Mouse (Mus musculus): ENCODE measurements around the gene Chd3. TPM values are rescaled to one million over a fixed set of nuclear protein-coding genes. Genes with fewer than 3 reads are reported as not detected.

The Chd3 gene
- polyA plus RNA-seq (2016; fragmentation: Nextera tagmentation; extraction: Ambion mirVana) = 121 and 124 TPM in 2 replicates

DNA sequence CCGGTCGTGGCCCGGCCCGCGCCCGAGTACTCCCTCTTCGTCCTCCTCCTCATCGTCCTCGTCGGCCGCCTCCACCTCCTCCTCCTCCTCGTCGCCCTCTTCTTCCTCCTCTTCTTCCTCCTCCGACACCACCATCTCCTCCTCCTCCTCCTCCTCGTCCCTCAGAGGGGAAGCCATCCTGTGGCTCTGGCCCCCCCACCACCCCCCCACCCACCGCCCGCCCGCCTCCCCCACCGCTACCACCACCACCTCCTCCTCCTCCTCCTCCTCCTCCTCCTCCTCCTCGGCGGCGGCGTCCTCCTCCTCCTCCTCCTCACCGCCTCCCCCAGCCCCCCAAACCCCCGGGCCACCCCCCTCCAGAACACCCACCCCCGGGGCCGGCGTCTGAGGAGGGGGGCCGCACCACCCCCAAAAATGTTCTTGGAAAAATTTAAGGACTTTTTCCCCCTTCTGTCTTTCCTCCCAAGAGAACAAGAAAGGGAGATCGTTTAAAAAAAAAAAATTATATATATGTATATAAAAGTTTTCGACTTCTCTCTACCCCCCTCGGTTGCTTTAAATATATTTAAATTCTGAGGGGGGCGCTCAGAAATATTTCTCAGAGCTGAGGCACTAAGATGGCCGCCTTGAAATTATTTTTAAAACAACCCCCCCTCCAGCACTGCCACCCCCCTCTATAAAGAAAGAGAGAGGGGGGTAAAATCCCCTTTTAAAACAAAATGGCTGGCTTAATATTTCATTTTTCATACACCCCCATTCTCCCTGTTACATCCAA is at the start of gene Chd3:
Gene Chd3 (minus strand): TSS at position 192 of the 775 bp plus-strand sequence.
- no peak for ATAC-seq (ENCODE audit: insufficient number of reproducible peaks, insufficient read depth, low FRiP score, low TSS enrichment, low read depth)
- no peaks in the 10 kb centered on the region for H3K27me3 ChIP-seq
- H3K4me2 ChIP-seq = peak within 1 kb of the TSS; percentile 97
- H3K27ac ChIP-seq = peak within 1 kb of the TSS; percentile 100
- peak within 1 kb of the TSS; percentile 95 for H3K4me3 ChIP-seq (replicated peaks)
- peaks cover 6% of the 10 kb centered on the region; the same call in 1 of the 2 replicates for H3K9me3 ChIP-seq
- 5% methylated on average over 9 of the region's 34 CpGs for WGBS
- peaks cover 48% of the 10 kb centered on the region for H3K4me1 ChIP-seq (replicated peaks)
- peaks cover 31% of the 10 kb centered on the region for H3K36me3 ChIP-seq
- peak within 1 kb of the TSS; percentile 100 for H3K9ac ChIP-seq (replicated peaks)

DNA sequence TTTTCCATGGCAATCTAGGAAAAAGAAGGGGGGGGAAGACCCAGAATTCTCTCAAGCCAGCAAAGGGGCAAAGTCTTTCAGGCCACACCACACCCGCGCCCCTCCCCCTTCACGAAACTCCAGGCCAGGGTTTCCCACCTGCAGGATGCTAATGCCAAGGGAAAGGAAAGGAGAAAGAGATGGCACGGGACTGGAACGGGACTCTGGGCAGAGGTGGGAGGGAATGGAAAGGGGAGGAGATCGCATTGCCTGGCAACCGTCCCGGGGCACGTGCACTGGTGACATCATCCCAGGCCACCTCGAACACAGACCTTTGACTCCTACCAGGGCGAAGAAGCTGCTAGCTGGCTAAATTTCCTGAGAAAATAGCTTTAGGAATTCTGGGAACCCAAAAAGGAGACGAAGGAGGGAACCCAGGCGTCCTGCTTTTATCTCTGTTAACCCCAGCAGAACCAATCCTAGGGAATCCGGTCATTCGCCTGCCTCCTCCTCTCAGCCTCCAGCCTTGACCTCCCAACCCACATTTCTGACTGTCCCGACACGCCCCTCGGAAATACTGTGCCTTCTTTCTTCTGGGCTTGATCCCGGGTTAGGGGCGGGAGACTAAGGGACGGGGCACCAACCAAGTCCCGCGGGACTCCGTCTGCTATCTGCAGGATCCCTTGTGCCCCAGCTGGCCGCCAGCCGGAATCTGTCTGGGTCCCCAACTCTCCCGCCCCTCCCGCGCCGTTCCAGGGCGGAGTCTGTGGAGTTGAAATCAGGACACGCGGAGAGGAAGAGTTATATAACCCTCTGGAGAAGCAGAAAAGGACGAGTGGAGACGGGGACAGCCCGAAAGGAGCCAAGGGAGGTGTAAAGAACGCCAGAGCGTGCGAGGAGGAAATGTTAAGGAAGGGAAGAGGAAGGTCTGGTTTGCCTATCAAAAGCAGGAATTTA is 48.5 kb upstream of the Chd3 start:
- peak overlapping the region; percentile 68 for H3K9ac ChIP-seq (replicated peaks)
- peaks cover 23% of the 10 kb centered on the region for H3K27me3 ChIP-seq
- peaks cover 61% of the 10 kb centered on the region for H3K4me1 ChIP-seq (replicated peaks)
- peak overlapping the region; percentile 79 for H3K4me3 ChIP-seq (replicated peaks)
- H3K4me2 ChIP-seq = peak overlapping the region; percentile 99
- WGBS = 1% methylated on average over 39 of the region's 39 CpGs
- peak overlapping the region; percentile 99 for H3K27ac ChIP-seq
- ATAC-seq (ENCODE audit: insufficient number of reproducible peaks, insufficient read depth, low FRiP score, low TSS enrichment, low read depth) = peak; percentile 24
- no peaks in the 10 kb centered on the region for H3K9me3 ChIP-seq
- H3K36me3 ChIP-seq = peaks cover 9% of the 10 kb centered on the region

DNA sequence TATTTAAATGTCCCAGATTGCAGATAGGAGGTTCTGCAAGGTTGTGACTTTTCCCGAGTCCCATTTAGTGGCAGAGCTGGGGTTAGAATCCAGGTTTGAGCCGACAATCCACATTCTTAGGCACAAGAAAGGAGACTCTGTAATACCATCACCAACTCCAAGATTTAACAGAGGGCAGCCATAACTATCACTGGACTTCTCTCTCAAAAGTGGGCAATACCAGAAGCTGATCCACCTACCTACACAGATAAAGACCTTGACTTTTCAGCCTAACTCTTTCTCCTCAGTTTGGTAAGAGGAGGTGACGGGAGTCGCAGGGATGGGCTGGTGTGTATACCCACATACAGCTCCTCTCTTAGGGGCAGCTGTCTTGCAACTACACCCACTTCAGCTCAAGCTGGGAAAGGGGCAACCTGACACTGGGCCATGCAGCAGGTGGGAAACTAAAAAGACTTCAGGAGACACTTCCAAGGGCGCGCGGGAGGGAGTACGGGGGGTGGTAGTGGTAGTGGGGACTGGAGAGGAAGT is 47.8 kb upstream of the Chd3 start:
- WGBS = 4% methylated on average over 8 of the region's 8 CpGs
- Histone ChIP-seq H3K4me2 (peak overlapping the region; percentile 99), H3K27me3 (peaks cover 16% of the 10 kb centered on the region), H3K4me1 (replicated peaks) (peaks cover 68% of the 10 kb centered on the region), H3K36me3 (peaks cover 16% of the 10 kb centered on the region), H3K27ac (peak overlapping the region; percentile 99), H3K9ac (replicated peaks) (peak overlapping the region; percentile 98), H3K9me3 (no peaks in the 10 kb centered on the region), H3K4me3 (replicated peaks) (peak overlapping the region; percentile 79)
- no peak for ATAC-seq (ENCODE audit: insufficient number of reproducible peaks, insufficient read depth, low FRiP score, low TSS enrichment, low read depth)

DNA sequence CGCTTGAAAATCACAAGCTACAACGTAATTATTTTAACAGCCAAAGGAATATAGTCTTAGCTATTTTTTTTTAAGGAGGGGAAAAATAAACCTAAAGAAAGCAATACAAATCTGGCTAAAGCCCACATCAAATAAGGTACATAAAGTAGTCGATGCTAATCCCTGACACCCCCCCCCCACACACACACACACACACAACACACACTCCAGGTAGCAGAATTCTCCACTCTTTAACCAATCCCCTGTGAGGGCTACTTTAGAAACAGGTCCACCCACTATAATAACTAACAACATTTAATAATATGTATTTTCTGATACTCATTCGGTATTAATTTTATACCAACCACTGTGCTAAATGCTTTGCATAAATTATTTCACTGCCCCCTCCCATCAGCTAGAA is 47.3 kb upstream of the Chd3 start:
- Histone ChIP-seq H3K9me3 (no peaks in the 10 kb centered on the region), H3K9ac (replicated peaks) (peak overlapping the region; percentile 98), H3K4me3 (replicated peaks) (peak overlapping the region; percentile 79), H3K36me3 (peaks cover 20% of the 10 kb centered on the region), H3K4me2 (peak overlapping the region; percentile 99), H3K27me3 (peaks cover 11% of the 10 kb centered on the region), H3K4me1 (replicated peaks) (peaks cover 70% of the 10 kb centered on the region), H3K27ac (peak overlapping the region; percentile 99)
- no peak for ATAC-seq (ENCODE audit: insufficient number of reproducible peaks, insufficient read depth, low FRiP score, low TSS enrichment, low read depth)
- under 1% methylated on average over 4 of the region's 4 CpGs for WGBS

DNA sequence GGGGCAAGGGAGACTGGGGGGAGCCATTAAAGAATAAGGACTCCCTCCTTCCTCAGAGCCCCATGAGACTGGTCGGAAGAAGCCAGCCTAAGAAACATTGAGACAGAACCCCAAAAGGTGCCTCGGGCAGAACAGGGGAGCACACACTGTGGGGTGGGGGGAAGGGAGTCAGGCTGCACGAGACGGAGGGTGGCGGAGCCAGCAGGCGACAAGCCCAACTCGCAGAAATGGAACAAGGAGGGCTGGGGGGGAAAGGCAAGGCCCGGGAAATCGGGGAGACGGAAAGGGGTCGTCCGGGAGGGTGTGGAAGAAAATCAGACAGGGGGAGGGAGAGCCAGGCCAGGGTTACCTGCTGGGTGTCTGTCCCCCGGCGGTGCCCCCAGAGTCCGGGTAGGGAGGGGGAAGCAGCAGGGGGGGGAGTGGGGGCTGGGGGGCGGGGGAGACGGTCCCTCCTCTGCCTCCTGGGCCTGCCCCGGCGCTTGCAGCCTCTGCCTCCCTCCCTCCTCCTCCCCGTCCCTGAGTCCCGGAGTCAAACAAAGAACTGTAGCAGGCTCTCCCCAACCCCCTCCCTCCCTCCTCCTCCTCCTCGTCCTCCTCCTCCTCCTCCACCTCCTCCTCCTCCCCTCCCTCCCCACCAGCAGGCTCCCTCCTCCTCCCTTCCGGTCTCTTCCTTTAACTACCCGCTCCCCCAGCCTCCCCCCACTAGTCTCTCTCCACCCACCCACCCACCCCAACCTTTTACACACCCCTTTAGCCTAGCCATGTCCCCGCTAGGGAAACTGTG is 46.7 kb upstream of the Chd3 start:
- H3K27me3 ChIP-seq = peaks cover 4% of the 10 kb centered on the region
- peak overlapping the region; percentile 99 for H3K27ac ChIP-seq
- ATAC-seq (ENCODE audit: insufficient number of reproducible peaks, insufficient read depth, low FRiP score, low TSS enrichment, low read depth) = no peak
- H3K9ac ChIP-seq (replicated peaks) = peak overlapping the region; percentile 98
- no peaks in the 10 kb centered on the region for H3K9me3 ChIP-seq
- under 1% methylated on average over 14 of the region's 25 CpGs for WGBS
- H3K4me3 ChIP-seq (replicated peaks) = peak overlapping the region; percentile 79
- peak overlapping the region; percentile 99 for H3K4me2 ChIP-seq
- H3K4me1 ChIP-seq (replicated peaks) = peaks cover 63% of the 10 kb centered on the region
- H3K36me3 ChIP-seq = peaks cover 20% of the 10 kb centered on the region

- peak overlapping the region; percentile 99 for H3K27ac ChIP-seq
- H3K4me1 ChIP-seq (replicated peaks) = peaks cover 58% of the 10 kb centered on the region
- peak overlapping the region; percentile 98 for H3K9ac ChIP-seq (replicated peaks)
- peak overlapping the region; percentile 79 for H3K4me3 ChIP-seq (replicated peaks)
- WGBS = 0% methylated on average over 3 of the region's 3 CpGs
- H3K9me3 ChIP-seq = no peaks in the 10 kb centered on the region
- peak overlapping the region; percentile 99 for H3K4me2 ChIP-seq
- H3K27me3 ChIP-seq = no peaks in the 10 kb centered on the region
- ATAC-seq (ENCODE audit: insufficient number of reproducible peaks, insufficient read depth, low FRiP score, low TSS enrichment, low read depth) = no peak
- H3K36me3 ChIP-seq = peaks cover 20% of the 10 kb centered on the region
Measured at GRCm38 (mm10) chr11:69415327-69415667, 46.1 kb upstream of the Chd3 start.

DNA sequence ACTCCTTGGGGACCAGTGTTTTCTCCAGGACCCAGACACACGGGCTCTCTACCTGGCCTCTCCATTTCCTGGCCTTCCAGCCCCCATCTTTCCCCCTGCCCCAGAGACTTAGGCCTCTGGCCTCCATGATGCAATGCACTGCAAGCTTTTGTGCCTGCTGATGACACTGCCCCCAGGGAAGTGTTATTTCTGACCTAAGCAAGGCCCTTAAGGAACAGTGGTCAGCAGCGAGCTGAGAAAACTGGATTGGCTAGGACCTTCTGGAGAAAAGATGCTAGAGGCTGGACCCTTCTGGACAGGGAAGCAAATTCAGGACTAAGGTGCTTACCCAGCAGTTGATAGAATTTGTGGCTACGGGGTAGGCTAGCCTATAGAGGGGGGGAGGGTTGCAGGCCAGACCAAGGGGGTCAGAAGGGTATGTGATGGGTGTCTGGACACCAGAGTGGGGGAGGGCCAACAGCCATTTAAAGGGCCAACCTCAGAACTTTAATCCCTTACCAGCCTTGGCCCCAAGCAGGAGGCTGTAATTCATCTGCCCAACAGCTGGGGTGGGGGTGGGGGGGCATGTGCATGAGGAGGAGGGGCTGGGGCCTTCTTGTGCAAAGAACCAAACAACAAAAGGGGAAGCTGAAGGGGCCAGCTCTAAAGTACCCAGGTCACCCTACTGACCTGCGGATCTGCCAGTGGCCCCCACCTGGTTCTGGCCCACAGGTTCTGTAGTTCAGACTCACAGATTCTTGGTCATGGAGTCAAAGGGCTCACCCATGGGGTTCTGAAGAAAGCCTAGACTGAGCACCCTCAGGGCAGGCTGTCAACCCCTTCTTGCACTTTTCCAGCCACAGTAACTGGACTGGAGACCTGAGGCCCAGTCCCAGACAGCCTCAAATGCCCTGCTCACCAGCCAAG is 45.5 kb upstream of the Chd3 start:
- H3K4me1 ChIP-seq (replicated peaks) = peaks cover 53% of the 10 kb centered on the region

DNA sequence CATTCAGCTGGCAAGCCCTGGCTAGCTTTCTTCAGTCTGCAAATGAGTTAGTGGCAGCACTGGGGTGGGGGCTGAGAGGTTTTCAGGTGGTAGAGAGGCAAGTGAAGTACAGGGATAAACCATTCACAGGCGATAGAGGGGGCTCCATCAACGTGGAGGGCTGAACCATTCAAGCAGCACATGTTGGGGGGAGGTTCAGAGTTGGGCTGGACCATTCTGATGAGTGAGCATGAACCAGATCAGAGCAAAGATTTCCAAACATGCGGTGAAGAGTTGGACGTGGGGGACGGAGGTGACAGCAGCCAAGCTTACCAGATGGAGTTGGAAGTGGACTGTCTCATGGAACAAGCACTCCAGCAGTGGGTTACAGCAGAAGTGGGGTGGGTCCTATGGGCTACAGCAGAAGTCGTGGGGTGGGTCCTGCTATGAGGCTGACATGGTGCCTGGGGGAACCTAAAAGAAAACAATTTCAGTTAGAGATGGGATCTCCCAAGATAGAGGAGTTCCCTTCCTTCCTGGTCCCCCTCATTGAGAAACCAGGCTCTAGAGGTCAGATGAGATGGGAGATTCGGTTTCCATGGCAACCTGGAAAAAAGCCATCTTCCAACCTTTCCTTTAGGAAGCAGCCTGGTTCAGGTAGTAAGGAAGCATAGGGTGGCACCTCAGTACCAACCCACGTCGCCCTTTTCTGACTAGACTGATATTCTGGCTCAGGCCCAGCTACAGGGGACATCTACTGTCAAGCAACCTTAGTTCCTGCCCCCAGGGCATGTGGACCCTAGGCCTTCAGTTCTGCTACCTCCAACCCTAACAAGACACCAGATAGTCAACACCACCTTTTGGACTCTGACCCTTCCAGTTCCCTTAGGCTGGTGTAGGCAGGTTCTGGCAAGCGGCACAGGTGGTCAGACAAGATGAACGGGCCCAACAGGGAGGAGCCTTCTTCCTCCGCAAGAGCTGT is 44.3 kb upstream of the Chd3 start, which contains the start of gene Kdm6b:
Gene Kdm6b (minus strand): TSS at position 455 of the 961 bp plus-strand sequence.
- Histone ChIP-seq H3K27me3 (no peaks in the 10 kb centered on the region), H3K36me3 (peaks cover 20% of the 10 kb centered on the region), H3K4me1 (replicated peaks) (peaks cover 55% of the 10 kb centered on the region), H3K9ac (replicated peaks) (peak within 1 kb of the TSS; percentile 98), H3K4me2 (peak within 1 kb of the TSS; percentile 99), H3K27ac (peak within 1 kb of the TSS; percentile 99), H3K4me3 (replicated peaks) (peak within 1 kb of the TSS; percentile 79), H3K9me3 (no peaks in the 10 kb centered on the region)
- no peak for ATAC-seq (ENCODE audit: insufficient number of reproducible peaks, insufficient read depth, low FRiP score, low TSS enrichment, low read depth)
- 32% methylated on average over 12 of the region's 12 CpGs for WGBS

More for the DNA sequence above, 45.5 kb upstream of the Chd3 start:
- Histone ChIP-seq H3K27ac (peak overlapping the region; percentile 99), H3K27me3 (no peaks in the 10 kb centered on the region), H3K9ac (replicated peaks) (peak overlapping the region; percentile 98), H3K4me2 (peak overlapping the region; percentile 99), H3K4me3 (replicated peaks) (peak overlapping the region; percentile 79), H3K9me3 (no peaks in the 10 kb centered on the region), H3K36me3 (peaks cover 20% of the 10 kb centered on the region)
- ATAC-seq (ENCODE audit: insufficient number of reproducible peaks, insufficient read depth, low FRiP score, low TSS enrichment, low read depth) = no peak
- 4% methylated on average over 4 of the region's 4 CpGs for WGBS

- no peaks in the 10 kb centered on the region for H3K27me3 ChIP-seq
- H3K4me3 ChIP-seq (replicated peaks) = peak overlapping the region; percentile 79
- peak overlapping the region; percentile 99 for H3K27ac ChIP-seq
- H3K4me1 ChIP-seq (replicated peaks) = peaks cover 63% of the 10 kb centered on the region
- WGBS = 53% methylated on average over 7 of the region's 7 CpGs
- H3K9me3 ChIP-seq = no peaks in the 10 kb centered on the region
- H3K9ac ChIP-seq (replicated peaks) = no peak overlapping the region; the same call in 1 of the 2 replicates
- peaks cover 28% of the 10 kb centered on the region for H3K36me3 ChIP-seq
- ATAC-seq (ENCODE audit: insufficient number of reproducible peaks, insufficient read depth, low FRiP score, low TSS enrichment, low read depth) = no peak
- peak overlapping the region; percentile 99 for H3K4me2 ChIP-seq
Measured at GRCm38 (mm10) chr11:69412548-69412947, 43.3 kb upstream of the Chd3 start.
